Mouse (Mus musculus) E14TG2a.4 (cell line): ENCODE results near the gene Csrp2.

Experiments
- CTCF ChIP-seq: conservative IDR thresholded peaks from 2 replicates; pipeline ENCODE4 v1.5.1; 2014; ENCODE audit warnings: low read length
- NANOG ChIP-seq: IDR thresholded peaks from 2 replicates; pipeline ENCODE4 v1.6.1; 2014; ENCODE audit warnings: borderline replicate concordance, low read length, mixed read lengths
- POU5F1 ChIP-seq: IDR thresholded peaks from 2 replicates; pipeline ENCODE4 v1.6.1; 2014; ENCODE audit warnings: low read length, borderline replicate concordance

GRCm38 (mm10) chr10:110917521-110917920, 2.1 kb upstream of the Csrp2 start:
- TF ChIP-seq CTCF, result no peak
- TF ChIP-seq POU5F1, result no peak
- TF ChIP-seq NANOG, result no peak
